Mouse (Mus musculus): ENCODE measurements at regions not wholly inside any gene's neighbourhood (a gene's known extent, or its start where the extent isn't known, plus 50 kb on each side); places are given as distances from the start of the nearest gene placed in this dataset.

GRCm38 (mm10) chr10:96392836-96393235, 224.0 kb upstream of the Btg1 start:
- no peak for ATAC-seq (ENCODE audit: low FRiP score, low read depth)
- no peak overlapping the region for H3K27ac ChIP-seq
- no peaks in the 10 kb centered on the region; the same call in 1 of the 2 replicates for H3K4me1 ChIP-seq
- no peak overlapping the region for H3K9ac ChIP-seq
- H3K36me3 ChIP-seq, result no peaks in the 10 kb centered on the region
- no peaks in the 10 kb centered on the region for H3K27me3 ChIP-seq (replicated peaks)
- WGBS, result 86% methylated on average over 1 of the region's 1 CpGs
- H3K9me3 ChIP-seq, result no peaks in the 10 kb centered on the region
- no peak overlapping the region for H3K4me3 ChIP-seq
- no peak overlapping the region for H3K4me2 ChIP-seq (replicated peaks)

- WGBS, result 85% methylated on average over 3 of the region's 3 CpGs
- no peak for ATAC-seq (ENCODE audit: low FRiP score, low read depth)
- Histone ChIP-seq H3K4me3 (no peak overlapping the region), H3K4me1 (no peaks in the 10 kb centered on the region; the same call in 1 of the 2 replicates), H3K9ac (no peak overlapping the region), H3K36me3 (no peaks in the 10 kb centered on the region), H3K27me3 (replicated peaks) (no peaks in the 10 kb centered on the region), H3K27ac (no peak overlapping the region), H3K9me3 (no peaks in the 10 kb centered on the region), H3K4me2 (replicated peaks) (no peak overlapping the region)
Measured at GRCm38 (mm10) chr10:96394210-96394609, 222.6 kb upstream of the Btg1 start.

GRCm38 (mm10) chr10:96395017-96395416, 221.8 kb upstream of the Btg1 start:
- no peaks in the 10 kb centered on the region for H3K27me3 ChIP-seq (replicated peaks)
- no peak overlapping the region for H3K9ac ChIP-seq
- no peak for ATAC-seq (ENCODE audit: low FRiP score, low read depth)
- no peaks in the 10 kb centered on the region; the same call in 1 of the 2 replicates for H3K4me1 ChIP-seq
- no peaks in the 10 kb centered on the region for H3K36me3 ChIP-seq
- H3K27ac ChIP-seq, result no peak overlapping the region
- no peak overlapping the region for H3K4me3 ChIP-seq
- H3K9me3 ChIP-seq, result no peaks in the 10 kb centered on the region
- no peak overlapping the region for H3K4me2 ChIP-seq (replicated peaks)
- 74% methylated on average over 3 of the region's 3 CpGs for WGBS

- Histone ChIP-seq H3K4me2 (replicated peaks) (no peak overlapping the region), H3K9me3 (no peaks in the 10 kb centered on the region), H3K27me3 (replicated peaks) (no peaks in the 10 kb centered on the region), H3K9ac (no peak overlapping the region), H3K36me3 (no peaks in the 10 kb centered on the region), H3K4me1 (no peaks in the 10 kb centered on the region; the same call in 1 of the 2 replicates), H3K4me3 (no peak overlapping the region), H3K27ac (no peak overlapping the region)
- no peak for ATAC-seq (ENCODE audit: low FRiP score, low read depth)
- 57% methylated on average over 13 of the region's 13 CpGs for WGBS
Measured at GRCm38 (mm10) chr10:96397931-96398561, 218.8 kb upstream of the Btg1 start.

GRCm38 (mm10) chr10:96398562-96399288, 218.1 kb upstream of the Btg1 start:
- Histone ChIP-seq H3K27ac (no peak overlapping the region), H3K27me3 (replicated peaks) (no peaks in the 10 kb centered on the region)

GRCm38 (mm10) chr10:96399636-96400400, 217.0 kb upstream of the Btg1 start:
- H3K9me3 ChIP-seq, result no peaks in the 10 kb centered on the region
- H3K9ac ChIP-seq, result no peak overlapping the region
- no peaks in the 10 kb centered on the region for H3K27me3 ChIP-seq (replicated peaks)
- 47% methylated on average over 8 of the region's 8 CpGs for WGBS
- H3K4me1 ChIP-seq, result no peaks in the 10 kb centered on the region; the same call in 1 of the 2 replicates
- no peak overlapping the region for H3K4me2 ChIP-seq (replicated peaks)
- no peak overlapping the region for H3K4me3 ChIP-seq
- ATAC-seq (ENCODE audit: low FRiP score, low read depth), result peak; percentile 74
- no peaks in the 10 kb centered on the region for H3K36me3 ChIP-seq
- no peak overlapping the region for H3K27ac ChIP-seq

More at GRCm38 (mm10) chr10:96398562-96399288, 218.1 kb upstream of the Btg1 start:
- H3K4me2 ChIP-seq (replicated peaks), result no peak overlapping the region
- no peaks in the 10 kb centered on the region; the same call in 1 of the 2 replicates for H3K4me1 ChIP-seq
- no peaks in the 10 kb centered on the region for H3K36me3 ChIP-seq
- no peak for ATAC-seq (ENCODE audit: low FRiP score, low read depth)
- no peaks in the 10 kb centered on the region for H3K9me3 ChIP-seq
- WGBS, result 83% methylated on average over 9 of the region's 9 CpGs
- H3K9ac ChIP-seq, result no peak overlapping the region
- H3K4me3 ChIP-seq, result no peak overlapping the region

- no peaks in the 10 kb centered on the region; the same call in 1 of the 2 replicates for H3K4me1 ChIP-seq
- H3K9me3 ChIP-seq, result no peaks in the 10 kb centered on the region
- H3K9ac ChIP-seq, result no peak overlapping the region
- WGBS, result 87% methylated on average over 6 of the region's 6 CpGs
- no peaks in the 10 kb centered on the region for H3K27me3 ChIP-seq (replicated peaks)
- no peak overlapping the region for H3K4me3 ChIP-seq
- H3K36me3 ChIP-seq, result no peaks in the 10 kb centered on the region
- ATAC-seq (ENCODE audit: low FRiP score, low read depth), result no peak
- H3K4me2 ChIP-seq (replicated peaks), result no peak overlapping the region
- no peak overlapping the region for H3K27ac ChIP-seq
Measured at GRCm38 (mm10) chr10:96400793-96401192, 216.0 kb upstream of the Btg1 start.

GRCm38 (mm10) chr10:96406306-96406705, 210.5 kb upstream of the Btg1 start:
- H3K9me3 ChIP-seq, result no peaks in the 10 kb centered on the region
- no peaks in the 10 kb centered on the region for H3K4me1 ChIP-seq
- H3K4me3 ChIP-seq, result no peak overlapping the region
- H3K27me3 ChIP-seq (replicated peaks), result no peaks in the 10 kb centered on the region
- no peak for ATAC-seq (ENCODE audit: low FRiP score, low read depth)
- no peak overlapping the region for H3K4me2 ChIP-seq (replicated peaks)
- H3K27ac ChIP-seq, result no peak overlapping the region
- 51% methylated on average over 5 of the region's 5 CpGs for WGBS
- no peaks in the 10 kb centered on the region for H3K36me3 ChIP-seq
- H3K9ac ChIP-seq, result no peak overlapping the region

GRCm38 (mm10) chr10:96407846-96408245, 209.0 kb upstream of the Btg1 start:
- H3K4me1 ChIP-seq, result no peaks in the 10 kb centered on the region
- WGBS, result 86% methylated on average over 3 of the region's 3 CpGs
- H3K4me2 ChIP-seq (replicated peaks), result no peak overlapping the region
- no peak overlapping the region for H3K9ac ChIP-seq
- H3K4me3 ChIP-seq, result no peak overlapping the region
- H3K36me3 ChIP-seq, result no peaks in the 10 kb centered on the region
- H3K9me3 ChIP-seq, result no peaks in the 10 kb centered on the region
- ATAC-seq (ENCODE audit: low FRiP score, low read depth), result no peak
- H3K27ac ChIP-seq, result no peak overlapping the region
- no peaks in the 10 kb centered on the region for H3K27me3 ChIP-seq (replicated peaks)

- Histone ChIP-seq H3K9me3 (no peaks in the 10 kb centered on the region), H3K27me3 (replicated peaks) (no peaks in the 10 kb centered on the region), H3K9ac (no peak overlapping the region), H3K4me2 (replicated peaks) (no peak overlapping the region), H3K36me3 (no peaks in the 10 kb centered on the region), H3K4me1 (no peaks in the 10 kb centered on the region), H3K27ac (no peak overlapping the region), H3K4me3 (no peak overlapping the region)
- ATAC-seq (ENCODE audit: low FRiP score, low read depth), result no peak
- 82% methylated on average over 2 of the region's 2 CpGs for WGBS
Measured at GRCm38 (mm10) chr10:96408250-96408649, 208.6 kb upstream of the Btg1 start.

- no peak overlapping the region for H3K4me3 ChIP-seq
- no peaks in the 10 kb centered on the region for H3K4me1 ChIP-seq
- H3K9me3 ChIP-seq, result no peaks in the 10 kb centered on the region
- H3K27ac ChIP-seq, result no peak overlapping the region
- no peak overlapping the region for H3K9ac ChIP-seq
- ATAC-seq (ENCODE audit: low FRiP score, low read depth), result no peak
- 72% methylated on average over 6 of the region's 6 CpGs for WGBS
- H3K4me2 ChIP-seq (replicated peaks), result no peak overlapping the region
- H3K36me3 ChIP-seq, result no peaks in the 10 kb centered on the region
- H3K27me3 ChIP-seq (replicated peaks), result no peaks in the 10 kb centered on the region
Measured at GRCm38 (mm10) chr10:96410028-96410427, 206.8 kb upstream of the Btg1 start.

GRCm38 (mm10) chr10:96414807-96415206, 202.0 kb upstream of the Btg1 start:
- 94% methylated on average over 11 of the region's 11 CpGs for WGBS

More at GRCm38 (mm10) chr10:96414807-96415206, 202.0 kb upstream of the Btg1 start:
- no peaks in the 10 kb centered on the region for H3K36me3 ChIP-seq
- no peaks in the 10 kb centered on the region for H3K9me3 ChIP-seq
- no peak overlapping the region for H3K9ac ChIP-seq
- no peaks in the 10 kb centered on the region for H3K27me3 ChIP-seq (replicated peaks)
- no peak overlapping the region for H3K27ac ChIP-seq
- ATAC-seq (ENCODE audit: low FRiP score, low read depth), result no peak
- H3K4me3 ChIP-seq, result no peak overlapping the region
- H3K4me1 ChIP-seq, result no peaks in the 10 kb centered on the region
- no peak overlapping the region for H3K4me2 ChIP-seq (replicated peaks)

Data from neural tube, embryonic 12.5 days (tissue).